Mouse (Mus musculus): ENCODE data around the gene Arpc1b.
A peak's percentile ranks its signal among the peaks of the same experiment; 100 is the strongest.
"Not testable (repeated sequence)": the region's sequence is repeated elsewhere in the genome, so short reads cannot be mapped to it uniquely, and the experiment has no call there.

The Arpc1b gene

DNA sequence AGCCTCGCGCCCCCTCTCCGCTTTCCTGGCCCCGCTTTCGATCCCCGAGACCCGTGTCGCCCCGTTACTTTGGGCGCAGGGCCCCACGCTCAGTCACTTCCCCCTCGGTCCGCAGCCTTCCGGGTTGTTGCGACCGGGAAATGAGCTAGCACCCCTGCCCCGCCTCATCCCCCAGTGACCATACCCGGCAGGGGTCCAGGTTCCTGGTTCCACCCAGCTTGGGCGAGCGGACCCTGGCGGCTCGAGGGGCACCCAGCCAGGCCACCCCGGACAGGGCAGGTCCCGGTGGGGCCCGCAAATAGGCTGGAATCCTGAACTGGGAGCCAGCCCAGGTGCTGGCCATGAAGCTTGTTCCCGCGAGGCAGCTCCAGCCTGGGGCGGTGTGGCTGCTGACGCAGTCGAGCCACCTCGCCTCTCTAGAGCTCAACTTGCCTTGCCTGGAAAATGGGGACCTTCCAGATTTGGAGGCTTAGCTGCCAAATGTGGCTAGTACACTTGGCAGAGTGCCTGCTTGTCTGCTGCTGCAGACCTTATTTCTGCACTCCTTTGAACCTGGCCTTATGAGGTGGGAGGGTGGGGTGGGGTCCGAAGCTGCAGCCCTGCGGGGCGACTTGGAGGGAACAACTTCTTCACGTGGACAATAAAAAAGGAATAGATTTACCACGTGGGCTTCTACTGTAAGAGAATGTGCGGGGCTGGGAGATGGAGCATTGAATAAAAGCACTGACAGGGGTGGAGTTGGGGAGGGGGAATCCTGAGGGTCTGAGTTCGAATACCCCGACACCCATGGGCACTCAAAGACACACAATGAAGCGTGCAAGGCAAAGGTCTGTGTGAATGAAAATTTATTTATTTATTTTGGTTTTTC lies 825 bp downstream of the Arpc1b start:
- DNase-seq (ENCODE audit: low spot score), result peak; percentile 61

DNA sequence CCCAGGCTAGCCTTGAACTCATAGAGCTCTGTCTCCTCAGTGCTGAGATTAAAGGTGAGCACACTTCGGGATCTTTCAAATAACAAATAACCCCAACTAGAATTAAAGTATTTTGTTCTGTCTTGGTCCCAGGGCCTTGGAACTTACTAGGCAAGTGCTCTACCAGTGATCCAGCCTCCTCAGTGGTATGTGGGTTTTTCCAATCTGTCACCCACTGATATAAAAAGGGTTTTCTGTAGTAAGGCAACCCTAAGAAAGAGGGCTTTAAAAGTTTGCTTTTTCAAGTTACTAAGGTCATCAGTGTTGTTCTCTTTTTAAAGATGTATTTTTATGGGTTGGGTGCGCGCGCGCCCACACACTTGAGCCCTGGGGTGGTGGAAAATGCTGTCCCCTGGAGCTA lies 1.7 kb downstream of the Arpc1b start:
- DNase-seq (ENCODE audit: low spot score), result no peak

DNA sequence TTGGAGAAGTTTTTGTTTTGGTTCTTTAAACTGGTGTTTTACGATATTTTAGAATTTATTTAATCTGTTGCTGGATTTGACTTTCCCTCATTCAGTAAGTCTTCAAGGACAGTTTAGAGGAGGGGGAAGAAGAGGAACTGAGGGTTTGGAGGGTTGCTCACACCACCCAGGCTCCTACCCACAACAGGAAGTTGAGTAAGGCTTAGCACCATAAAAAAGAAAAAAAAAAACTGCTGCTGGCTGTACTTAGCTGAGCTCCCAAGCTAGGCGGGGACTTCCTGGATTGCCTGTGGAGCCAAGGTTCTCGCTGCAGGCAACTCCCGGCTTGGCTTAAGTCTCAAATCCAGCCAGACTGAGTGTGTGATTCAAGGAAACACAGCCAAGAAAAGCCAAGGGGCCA lies 2.3 kb downstream of the Arpc1b start:
- peak; percentile 64 for DNase-seq (ENCODE audit: low spot score)

DNA sequence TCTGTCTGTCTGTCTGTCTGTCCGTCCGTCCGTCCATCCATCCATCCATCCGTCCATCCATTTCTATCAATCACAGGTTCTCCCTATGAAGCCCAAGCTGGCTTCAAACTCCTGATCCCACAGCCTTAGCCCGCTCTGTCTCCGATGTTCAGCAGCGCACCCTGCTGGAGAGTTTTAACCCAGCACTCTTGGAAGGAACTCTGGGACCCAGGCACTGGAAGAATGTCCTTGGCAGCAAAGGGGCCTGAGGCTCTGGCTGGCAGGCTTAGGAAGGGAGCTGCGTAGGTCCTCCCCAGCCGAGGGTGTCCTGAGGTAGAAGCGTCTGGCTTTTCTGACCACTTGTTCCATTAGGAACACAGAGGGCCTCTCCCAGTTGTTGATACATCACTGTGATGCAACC lies 2.9 kb downstream of the Arpc1b start:
- DNase-seq (ENCODE audit: low spot score), result peak; percentile 69

DNA sequence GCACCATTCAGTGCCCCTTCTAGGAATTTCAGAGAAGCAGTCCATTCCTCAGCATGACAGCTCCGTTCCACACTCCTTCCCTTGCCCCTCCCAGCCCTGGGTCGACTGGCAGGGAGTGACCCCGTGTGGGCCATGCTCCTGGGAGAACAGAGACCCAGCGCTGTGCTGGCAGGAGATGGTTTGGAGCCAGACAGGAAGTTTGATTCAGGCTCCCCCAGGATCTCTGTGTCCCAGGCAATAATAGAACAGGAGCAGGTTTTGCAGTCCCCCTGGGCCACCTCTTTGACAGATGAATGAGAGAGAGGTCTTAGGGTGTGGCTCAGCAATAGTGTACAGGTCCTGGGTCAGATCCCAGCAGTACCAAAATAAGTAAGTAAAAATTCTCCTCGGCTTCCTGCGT lies 4.0 kb downstream of the Arpc1b start:
- no peak for DNase-seq (ENCODE audit: low spot score)

DNA sequence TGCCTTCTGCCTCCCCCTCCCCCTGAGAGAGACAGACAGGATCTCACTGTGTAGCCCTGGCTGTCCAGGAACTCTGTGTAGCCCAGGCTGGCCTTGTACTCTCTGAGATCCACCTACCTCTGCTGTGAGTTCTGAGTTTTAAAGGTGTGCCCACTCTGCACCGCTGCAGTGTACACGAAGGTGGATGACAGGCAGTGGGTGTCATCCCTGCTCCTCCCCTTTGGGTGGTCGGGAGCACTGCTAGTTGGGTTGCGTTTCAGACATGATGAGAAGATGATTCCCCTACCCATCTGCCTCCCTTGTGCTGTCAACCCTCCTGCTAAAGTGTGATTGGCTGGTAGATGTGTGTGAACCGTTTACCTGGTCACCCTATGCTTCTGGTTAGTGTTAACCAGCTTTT lies 4.4 kb downstream of the Arpc1b start:
- DNase-seq (ENCODE audit: low spot score), result no peak

DNA sequence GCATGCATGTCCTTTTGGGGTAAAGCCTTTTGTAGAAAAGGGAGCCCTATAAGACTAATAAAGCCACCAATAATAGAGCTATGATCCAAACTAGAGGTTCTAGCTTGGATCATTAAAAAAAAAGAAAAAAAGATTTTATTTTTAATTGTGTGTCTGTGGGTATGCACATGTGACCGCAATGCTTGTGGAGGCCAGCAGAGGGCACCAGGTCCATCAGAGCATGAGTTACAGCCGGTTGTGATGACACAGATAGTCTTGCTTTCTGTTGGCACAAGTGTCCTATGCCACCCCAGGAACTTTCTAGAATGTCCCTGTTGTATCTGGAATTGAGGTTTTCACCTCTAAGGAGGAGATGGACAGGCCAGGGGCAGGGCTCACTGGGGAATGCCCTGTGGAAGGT lies 5.4 kb downstream of the Arpc1b start:
- no peak for DNase-seq (ENCODE audit: low spot score)

DNA sequence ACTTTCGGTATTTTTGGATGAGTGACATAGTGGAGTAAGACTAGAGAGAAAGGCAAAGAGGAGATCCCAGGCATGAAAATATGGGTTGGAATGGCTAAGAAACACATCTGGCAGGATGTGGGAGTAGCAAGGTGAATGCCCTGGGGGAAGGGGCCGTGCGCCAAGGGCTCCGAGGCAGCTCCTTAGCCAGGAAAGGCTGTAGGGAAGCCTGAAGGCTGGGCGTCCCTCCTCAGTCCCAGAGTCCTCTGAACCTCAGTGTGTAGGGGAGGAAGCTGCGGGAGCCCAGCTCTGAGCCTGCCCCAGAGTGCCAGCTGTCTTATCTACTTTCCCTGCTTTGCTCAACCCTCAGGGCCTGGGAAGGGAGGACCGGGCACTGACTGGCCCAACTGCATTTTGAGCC lies 6.9 kb downstream of the Arpc1b start:
- DNase-seq (ENCODE audit: low spot score), result no peak

DNA sequence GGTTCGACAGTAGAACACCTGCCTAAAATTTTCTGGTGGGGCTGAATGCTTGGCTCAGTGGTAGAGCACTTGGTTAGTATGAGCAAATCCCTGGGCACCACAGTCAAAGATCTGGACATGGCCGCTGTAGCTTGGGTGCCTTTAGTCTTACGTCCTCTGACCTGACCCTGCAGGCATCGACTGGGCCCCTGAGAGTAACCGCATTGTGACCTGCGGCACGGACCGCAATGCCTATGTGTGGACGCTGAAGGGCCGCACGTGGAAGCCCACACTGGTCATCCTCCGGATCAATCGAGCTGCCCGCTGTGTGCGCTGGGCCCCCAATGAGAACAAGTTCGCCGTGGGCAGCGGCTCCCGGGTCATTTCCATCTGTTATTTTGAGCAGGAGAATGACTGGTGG lies 9.4 kb downstream of the Arpc1b start:
- DNase-seq (ENCODE audit: low spot score), result no peak

DNA sequence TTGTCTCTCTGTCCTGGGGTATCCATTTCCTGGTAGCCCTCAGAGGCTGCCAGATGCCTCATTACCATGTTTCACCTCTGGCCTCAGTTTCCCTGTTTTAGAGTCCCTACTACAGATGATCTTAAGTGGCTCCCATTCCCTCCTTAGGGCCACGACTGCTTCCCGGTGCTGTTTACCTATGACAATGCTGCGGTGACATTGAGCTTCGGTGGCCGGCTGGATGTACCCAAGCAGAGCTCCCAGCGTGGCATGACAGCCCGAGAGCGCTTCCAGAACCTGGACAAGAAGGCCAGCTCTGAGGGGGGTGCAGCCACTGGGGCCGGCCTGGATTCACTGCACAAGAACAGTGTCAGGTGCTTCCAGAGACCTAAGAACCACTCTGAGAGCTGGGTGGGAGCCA lies 12.6 kb downstream of the Arpc1b start:
- DNase-seq (ENCODE audit: low spot score), result no peak

DNA sequence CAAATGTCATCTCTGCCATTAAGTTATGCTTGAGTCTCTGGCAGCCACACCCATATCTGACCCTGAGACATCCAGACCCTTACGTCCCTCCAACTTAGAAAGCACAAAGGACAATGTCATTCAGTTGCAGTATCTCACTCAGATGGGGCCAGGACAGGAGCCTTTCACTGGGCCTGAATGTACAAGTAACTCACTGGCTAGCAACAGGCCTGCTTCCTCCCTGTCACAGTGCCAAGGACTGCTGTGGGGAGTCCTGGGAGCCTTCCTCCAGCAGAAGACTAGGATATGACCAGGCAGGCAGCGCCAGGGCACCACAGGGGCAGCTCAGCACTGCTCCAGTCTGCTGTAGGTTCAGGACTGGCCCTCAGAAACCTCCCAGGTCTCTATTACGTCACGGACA lies 15.1 kb downstream of the Arpc1b start:
- DNase-seq (ENCODE audit: low spot score), result no peak

DNA sequence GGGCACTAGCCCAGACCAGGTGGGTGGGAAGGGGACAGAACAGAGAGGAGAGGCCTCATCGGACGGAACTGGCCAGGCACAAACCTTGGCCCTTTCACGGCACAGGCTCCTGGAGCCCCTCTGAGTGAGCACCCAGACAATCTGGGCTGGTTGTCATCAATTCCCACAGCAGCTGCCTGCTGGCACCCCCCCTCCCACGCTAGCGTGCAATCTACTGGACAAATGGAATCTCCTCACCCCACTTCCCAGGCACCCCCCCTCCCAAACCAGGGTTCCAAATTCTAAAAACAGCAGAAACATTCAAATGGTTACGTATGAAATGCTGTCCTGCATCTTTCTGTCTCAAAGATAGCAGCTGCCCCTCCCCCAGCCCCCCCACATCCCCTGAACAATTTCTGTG lies 15.8 kb downstream of the Arpc1b start:
- not testable (repeated sequence) for DNase-seq (ENCODE audit: low spot score)

DNA sequence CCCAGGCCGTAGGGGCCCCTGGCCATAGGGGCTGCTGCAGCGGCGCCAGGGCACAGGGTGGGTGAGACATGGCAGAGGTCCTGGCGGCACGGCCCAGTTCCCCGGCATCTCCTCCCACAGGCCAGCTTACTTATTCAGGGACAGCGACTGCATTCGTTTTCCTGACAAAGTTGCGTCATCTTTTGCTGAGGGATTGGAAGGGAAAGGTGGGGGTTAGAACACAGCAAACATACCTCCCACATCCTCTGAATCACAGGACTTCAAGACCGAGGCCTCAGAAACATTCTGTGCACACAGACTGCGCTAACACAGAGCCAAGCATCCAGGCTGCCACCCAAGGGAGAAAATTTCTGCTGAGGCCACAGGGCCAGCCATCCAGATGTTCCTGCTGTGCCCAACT lies 16.2 kb downstream of the Arpc1b start:
- DNase-seq (ENCODE audit: low spot score), result peak; percentile 39

DNA sequence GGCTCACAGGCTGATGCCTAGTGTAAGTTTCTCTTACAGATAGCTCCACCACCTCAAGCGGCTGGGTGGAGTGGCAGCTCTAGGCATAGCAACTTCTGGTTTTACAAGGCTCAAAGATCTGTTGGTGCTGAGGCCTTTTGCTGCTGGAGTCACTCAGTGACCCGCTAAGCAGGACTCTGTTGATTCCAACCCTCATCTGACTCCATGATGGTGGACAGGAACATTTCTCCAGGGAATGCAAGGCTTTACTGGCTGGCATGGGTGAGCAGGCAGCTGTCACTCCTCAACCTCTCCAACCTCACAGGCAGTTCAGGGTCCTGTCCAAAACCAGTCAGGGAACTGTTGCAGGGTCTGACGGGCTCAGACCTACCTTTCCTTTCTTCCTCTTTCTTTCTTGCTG lies 17.0 kb downstream of the Arpc1b start:
- DNase-seq (ENCODE audit: low spot score), result no peak

DNA sequence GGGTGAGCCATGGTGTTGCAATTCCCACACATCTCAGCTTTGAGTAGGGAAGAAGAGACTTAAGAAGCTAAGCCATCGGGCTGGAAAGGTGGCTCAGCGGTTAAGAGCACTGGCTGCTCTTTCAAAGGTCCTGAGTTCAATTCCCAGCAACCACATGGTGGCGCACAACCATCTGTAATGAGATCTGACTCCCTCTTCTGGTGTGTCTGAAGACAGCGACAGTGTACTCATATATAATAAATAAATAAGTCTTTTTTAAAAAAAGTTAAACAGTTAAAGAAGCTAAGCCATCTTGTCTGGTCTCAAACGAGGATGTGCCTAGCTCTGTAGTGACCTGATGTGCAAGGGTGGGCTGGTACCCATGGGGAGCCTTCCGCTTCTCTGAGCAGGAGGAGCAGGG lies 19.3 kb downstream of the Arpc1b start:
- not testable (repeated sequence) for DNase-seq (ENCODE audit: low spot score)

DNA sequence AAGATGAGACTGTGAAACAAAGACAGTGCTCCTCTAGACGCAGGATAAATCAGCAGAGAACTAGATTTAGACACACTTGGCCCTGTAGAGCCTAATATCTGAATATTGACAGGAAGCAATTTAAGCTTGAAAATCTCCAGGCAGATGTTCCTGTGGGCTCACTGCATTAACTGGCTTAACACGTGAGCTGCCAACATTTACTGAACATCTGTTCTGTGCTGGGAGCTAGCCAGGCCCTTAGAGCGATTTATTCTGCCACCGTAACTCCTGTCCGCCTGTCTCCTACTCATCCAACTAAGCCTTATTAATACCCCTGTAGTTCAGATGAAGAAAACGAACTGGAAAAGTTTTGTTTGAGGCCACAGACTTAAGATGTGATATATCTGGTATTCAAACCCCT lies 24.8 kb downstream of the Arpc1b start:
- DNase-seq (ENCODE audit: low spot score), result no peak

DNA sequence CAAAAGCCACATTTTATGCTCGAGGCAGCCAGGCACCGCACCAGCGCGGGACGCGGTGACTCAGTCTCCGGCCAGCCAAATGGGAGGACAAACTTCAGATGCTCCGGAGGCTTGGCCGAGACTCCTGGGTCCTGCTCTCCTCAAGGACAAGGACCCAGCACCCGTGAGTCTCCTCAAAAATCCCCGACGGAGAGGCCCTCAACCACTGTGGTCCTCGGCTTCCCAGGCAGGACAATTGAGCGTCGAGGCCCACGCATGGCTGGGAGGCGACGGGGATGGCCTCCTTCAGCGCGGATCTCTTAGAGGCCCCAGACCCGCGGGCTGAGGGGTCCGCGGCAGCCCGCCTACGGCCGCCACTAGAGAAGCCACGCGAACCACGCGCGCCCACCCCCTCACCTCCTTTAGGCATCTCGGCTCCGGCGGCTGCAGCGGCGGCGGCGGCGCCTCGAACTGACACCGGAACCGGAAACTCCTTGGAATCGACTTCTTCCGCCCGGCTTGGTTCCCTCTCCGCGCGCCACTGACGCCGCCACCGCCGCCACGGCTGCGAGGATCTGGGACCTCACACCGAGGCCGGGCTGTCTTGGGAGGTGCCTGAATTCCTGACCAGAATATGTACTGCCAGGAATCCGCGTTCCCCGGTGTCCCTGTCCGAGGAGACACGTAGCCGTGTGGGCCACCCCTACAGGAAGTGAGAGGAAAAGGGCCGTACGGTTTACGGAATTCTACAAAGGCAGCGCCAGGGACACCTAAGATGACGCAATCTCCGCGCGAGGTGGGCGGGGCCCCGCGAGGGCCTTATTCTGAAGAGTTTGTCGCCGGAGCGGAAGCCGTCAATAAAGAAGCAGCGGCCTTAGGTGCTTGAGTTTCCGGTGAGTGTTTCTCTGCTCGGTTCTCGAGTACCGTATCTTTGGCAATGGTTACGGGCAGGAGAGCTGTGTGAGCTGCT lies 25.8 kb downstream of the Arpc1b start, which contains the start of the genes Pdap1 and Bud31:
Pdap1 (minus strand) TSS at position 668 of the 949 bp plus-strand sequence.
Bud31 (plus strand) TSS at position 792 of the 949 bp plus-strand sequence.
- DNase-seq (ENCODE audit: low spot score), result peak; percentile 95

DNA sequence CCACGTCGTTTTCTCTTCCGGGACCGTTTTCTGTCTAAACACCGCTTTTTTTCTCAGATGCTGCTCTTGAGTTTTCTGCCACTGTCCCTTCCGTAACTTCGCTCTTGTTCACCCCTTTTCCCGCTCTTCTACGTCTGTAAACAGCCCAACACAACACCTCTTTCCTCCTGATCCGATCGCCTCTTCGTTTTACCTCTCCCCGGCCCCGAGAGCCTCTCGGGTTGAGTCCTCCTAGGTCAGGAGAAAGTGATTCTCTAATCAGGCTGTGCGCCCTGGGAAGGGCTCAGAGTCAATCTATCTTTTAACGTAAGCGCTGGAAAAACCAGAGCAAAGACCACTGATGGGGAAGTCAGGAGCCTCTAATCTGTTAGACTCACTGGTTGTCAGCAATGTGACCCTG lies 26.6 kb downstream of the Arpc1b start:
- DNase-seq (ENCODE audit: low spot score), result no peak

DNA sequence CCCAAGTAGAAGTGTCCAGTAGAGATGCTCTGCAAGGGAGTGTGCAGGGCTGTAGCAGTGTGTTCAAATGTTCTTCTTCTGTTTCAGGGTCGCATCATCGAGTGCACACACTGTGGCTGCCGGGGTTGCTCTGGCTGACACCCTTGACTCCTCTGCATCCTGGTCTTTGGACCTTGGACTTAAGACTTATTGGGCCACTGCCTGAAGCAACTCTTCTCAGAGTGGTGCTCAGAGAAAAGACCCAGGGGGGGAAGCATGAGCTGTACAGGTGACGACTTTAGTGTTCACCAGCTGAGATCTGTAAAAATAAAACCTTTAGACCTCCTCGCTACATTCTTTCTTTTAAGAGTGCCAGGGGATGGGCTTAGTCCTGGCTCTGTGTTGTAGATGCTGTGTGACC lies 33.7 kb downstream of the Arpc1b start:
- DNase-seq (ENCODE audit: low spot score), result no peak

DNA sequence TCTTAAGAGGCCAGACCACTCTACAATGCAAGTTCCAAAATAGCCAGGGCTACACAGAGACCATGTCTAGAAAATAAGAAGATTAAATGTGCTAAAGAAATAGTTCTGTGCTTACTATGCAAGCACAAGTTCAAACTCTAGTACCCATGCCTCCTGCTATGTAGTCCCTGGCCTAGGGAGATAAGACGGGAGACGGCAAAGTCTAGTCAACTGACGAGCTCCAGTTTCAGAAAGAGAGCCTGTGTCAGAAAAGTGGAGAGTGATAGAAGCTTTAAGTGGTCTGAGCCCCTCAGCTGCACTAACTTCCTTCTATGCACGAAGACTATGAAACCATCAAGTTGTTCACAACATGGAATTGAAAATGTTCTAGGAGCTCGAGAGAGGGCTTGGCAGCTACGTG lies 35.3 kb downstream of the Arpc1b start:
- no peak for DNase-seq (ENCODE audit: low spot score)

DNA sequence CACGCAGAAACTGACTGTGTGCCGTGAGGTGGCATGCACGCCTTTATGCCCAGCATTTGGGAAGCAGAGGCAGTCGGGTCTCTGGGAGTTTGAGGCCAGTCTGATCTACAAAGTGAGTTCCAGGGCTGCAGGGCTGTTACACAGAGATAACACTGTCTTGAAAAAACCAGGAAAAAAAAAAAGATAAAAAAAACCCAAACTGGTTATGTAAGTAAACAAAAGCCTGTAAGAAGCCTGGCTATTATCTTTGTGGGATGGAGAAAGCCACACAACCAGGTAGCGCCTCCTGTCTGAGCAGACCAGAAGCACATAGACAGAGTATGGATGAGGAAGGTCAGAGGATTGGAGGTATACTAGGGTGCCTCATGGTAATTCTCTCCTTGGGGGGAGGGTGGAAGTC lies 38.7 kb downstream of the Arpc1b start:
- DNase-seq (ENCODE audit: low spot score), result no peak

DNA sequence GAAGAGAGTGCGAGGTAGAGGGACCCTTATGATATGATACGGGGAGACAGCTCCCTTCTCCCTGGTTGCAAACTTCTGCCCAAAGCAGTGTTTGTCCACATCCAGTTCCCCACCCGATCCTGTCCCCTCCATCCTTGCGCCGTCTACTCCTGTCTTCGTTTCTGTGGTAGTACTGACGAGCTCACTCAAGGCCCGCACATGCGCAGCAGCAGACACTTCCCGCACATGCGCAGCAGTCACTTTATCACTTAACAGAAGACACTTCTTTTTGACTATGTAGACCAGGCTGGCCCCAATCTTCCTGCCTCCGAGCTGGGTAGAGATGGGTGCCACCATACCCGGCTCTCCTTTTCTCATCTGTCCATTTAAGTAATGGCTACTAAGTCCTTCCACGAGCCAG lies 47.3 kb downstream of the Arpc1b start:
- no peak for DNase-seq (ENCODE audit: low spot score)

DNA sequence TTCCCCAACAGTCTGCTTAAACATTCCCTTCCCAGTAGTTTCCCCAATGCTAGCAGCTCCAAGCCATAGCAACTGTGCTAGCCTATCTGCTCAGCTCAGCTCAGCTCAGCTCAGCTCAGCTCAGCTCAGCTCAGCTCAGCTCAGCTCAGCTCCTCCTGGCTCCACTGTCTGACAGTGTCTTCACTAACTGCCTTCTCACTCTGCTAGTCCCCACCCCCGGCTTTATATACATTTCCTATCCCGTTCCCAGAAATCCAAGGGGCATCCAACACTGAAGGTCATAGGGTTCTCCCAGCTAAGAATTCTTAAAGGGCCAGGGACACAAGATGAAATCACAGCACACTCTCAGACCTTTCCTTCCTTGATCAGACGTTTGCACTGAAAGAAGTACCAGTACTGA lies 50.7 kb downstream of the Arpc1b start:
- DNase-seq (ENCODE audit: low spot score), result no peak
